Mouse (Mus musculus) lung, embryonic 16.5 days (tissue): ENCODE data around the gene Fam83d. TPM values are rescaled to one million over a fixed set of nuclear protein-coding genes. Genes with fewer than 3 reads are reported as not detected.

ENCODE experiments used
- ATAC-seq: fragments of 200-750 bp; cut with Nextera tagmentation; 2 replicates; pipeline ENCODE4 v1.8.0; 2017; ENCODE audit warnings: low read depth, mild to moderate bottlenecking, moderate library complexity
- H3K27ac ChIP-seq: fragments of 300-500 bp; sonication (generic); 2 replicates; pipeline ENCODE4 v1.5.1; 2014; ENCODE audit warnings: mild to moderate bottlenecking, control low read depth, low read length
- H3K27me3 ChIP-seq: fragments of 300-500 bp; sonication (generic); 2 replicates; pipeline ENCODE4 v1.6.1; 2014; ENCODE audit warnings: low read depth, low read length, mixed read lengths; ENCODE audit not compliant: control insufficient read depth, insufficient read depth
- H3K36me3 ChIP-seq: fragments of 300-500 bp; sonication (generic); 2 replicates; pipeline ENCODE4 v1.6.1; 2014; ENCODE audit warnings: low read length; ENCODE audit not compliant: control insufficient read depth, insufficient read depth
- H3K4me1 ChIP-seq: fragments of 300-500 bp; sonication (generic); replicated peaks from 2 replicates; pipeline ENCODE4 v1.6.1; 2014; ENCODE audit warnings: low read length, mixed read lengths; ENCODE audit not compliant: control insufficient read depth, insufficient read depth
- H3K4me2 ChIP-seq: fragments of 300-500 bp; sonication (generic); 2 replicates; pipeline ENCODE4 v1.6.1; 2014; ENCODE audit warnings: low read depth, low read length, control low read depth
- H3K4me3 ChIP-seq: fragments of 300-500 bp; sonication (generic); 2 replicates; pipeline ENCODE4 v1.5.1; 2014; ENCODE audit warnings: mild to moderate bottlenecking, low read length, control low read depth
- H3K9ac ChIP-seq: fragments of 300-500 bp; sonication (generic); 2 replicates; pipeline ENCODE4 v1.6.1; 2014; ENCODE audit warnings: low read length, control low read depth
- H3K9me3 ChIP-seq: fragments of 300-500 bp; sonication (generic); 2 replicates; pipeline ENCODE4 v1.6.1; 2016; ENCODE audit warnings: low read length; ENCODE audit not compliant: control insufficient read depth
- WGBS: fragments of 180-500 bp; shearing (Covaris S2); extraction: QIAGEN DNeasy Blood & Tissue Kit; methylation state at CpG from one replicate; pipeline ENCODE4 v1.1.7; 2014; 5-methylcytosine and 5-hydroxymethylcytosine counted together
- polyA plus RNA-seq: library from polyadenylated mRNA; unstranded; fragments of >200 nt; fragmentation: Nextera tagmentation; extraction: Ambion mirVana; gene quantifications from 2 replicates; pipeline ENCODE4 v1.2.1, GENCODE M21; 2015

The Fam83d gene
- polyA plus RNA-seq = 60.1 and 63.1 TPM in 2 replicates

DNA sequence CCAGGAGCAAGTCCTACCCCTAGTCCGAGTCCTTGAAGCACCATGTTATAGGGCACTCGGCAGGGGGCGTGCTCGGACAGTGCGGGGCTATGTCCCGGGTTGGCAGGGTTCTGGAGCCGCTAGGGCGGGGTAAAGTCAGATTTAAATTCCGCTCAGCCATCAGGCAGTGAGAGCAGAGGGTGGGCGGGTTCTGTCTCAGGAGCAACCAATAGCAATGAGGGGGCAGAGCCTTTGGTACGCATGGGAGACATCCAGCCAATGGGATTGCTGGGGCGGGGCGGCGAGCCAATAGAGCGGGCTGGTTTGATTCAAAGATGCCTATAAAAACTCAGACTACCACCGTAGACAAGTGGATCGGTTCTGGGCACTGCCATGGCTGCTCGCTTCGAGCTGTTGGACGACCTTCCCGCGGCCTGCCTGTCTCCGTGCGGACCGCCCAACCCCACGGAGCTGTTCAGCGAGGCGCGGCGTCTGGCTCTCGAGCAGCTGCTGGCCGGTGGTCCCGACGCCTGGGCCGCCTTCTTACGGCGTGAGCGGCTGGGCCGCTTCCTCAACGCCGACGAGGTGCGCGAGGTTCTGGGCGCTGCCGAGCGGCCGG lies at the start of gene Fam83d:
Gene Fam83d (plus strand): TSS at position 352 of the 598 bp plus-strand sequence.
- H3K4me1 ChIP-seq = peaks cover 37% of the 10 kb centered on the region
- peak; percentile 99 for ATAC-seq
- H3K9ac ChIP-seq = peak within 1 kb of the TSS; percentile 88
- peak within 1 kb of the TSS; percentile 88 for H3K4me3 ChIP-seq
- H3K27me3 ChIP-seq = no peaks in the 10 kb centered on the region
- H3K36me3 ChIP-seq = no peaks in the 10 kb centered on the region
- 0% methylated on average over 45 of the region's 48 CpGs for WGBS
- H3K27ac ChIP-seq = peak within 1 kb of the TSS; percentile 78
- H3K4me2 ChIP-seq = peak within 1 kb of the TSS; percentile 95
- no peaks in the 10 kb centered on the region for H3K9me3 ChIP-seq

DNA sequence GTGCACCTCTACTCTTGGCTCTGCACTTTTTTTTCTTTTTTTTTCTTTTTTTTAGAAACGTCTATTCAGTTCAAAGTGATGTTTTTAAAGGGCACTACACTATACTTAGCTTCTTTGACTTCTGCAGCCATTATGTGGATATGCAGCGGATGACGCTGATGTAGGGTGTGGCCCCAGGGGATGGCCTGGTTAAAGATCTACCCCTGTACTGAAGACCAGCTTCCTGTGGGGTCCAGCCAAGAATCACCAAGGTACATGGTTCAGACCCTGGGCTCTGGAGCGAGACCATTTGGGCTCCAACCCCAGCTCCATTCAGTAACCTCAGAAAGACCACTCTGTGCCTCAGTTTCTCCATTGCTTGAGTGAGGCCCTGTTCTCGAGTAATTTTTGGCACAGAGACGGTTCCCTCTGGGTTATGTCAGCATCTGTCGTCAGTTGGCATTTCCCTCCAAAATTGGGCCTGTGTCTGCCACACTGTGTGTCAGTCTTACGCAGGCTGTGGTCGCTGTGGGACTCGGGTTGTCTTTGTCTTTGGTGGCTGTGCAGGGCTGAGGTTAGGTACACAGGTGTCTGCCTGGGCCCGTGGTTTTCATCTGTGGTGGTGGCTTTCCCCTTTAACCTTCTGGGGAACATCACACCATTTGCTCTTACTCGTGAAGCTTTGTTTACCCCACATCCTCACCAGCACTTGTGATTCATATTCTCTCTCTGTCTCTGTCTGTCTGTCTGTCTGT lies 48.9 kb upstream of the Fam83d start:
- Histone ChIP-seq H3K36me3 (no peaks in the 10 kb centered on the region), H3K27ac (no peak overlapping the region), H3K4me3 (no peak overlapping the region), H3K4me1 (peaks cover 3% of the 10 kb centered on the region; the same call in 1 of the 2 replicates), H3K27me3 (no peaks in the 10 kb centered on the region), H3K4me2 (no peak overlapping the region), H3K9ac (no peak overlapping the region), H3K9me3 (no peaks in the 10 kb centered on the region)
- 74% methylated on average over 12 of the region's 12 CpGs for WGBS
- ATAC-seq = no peak

DNA sequence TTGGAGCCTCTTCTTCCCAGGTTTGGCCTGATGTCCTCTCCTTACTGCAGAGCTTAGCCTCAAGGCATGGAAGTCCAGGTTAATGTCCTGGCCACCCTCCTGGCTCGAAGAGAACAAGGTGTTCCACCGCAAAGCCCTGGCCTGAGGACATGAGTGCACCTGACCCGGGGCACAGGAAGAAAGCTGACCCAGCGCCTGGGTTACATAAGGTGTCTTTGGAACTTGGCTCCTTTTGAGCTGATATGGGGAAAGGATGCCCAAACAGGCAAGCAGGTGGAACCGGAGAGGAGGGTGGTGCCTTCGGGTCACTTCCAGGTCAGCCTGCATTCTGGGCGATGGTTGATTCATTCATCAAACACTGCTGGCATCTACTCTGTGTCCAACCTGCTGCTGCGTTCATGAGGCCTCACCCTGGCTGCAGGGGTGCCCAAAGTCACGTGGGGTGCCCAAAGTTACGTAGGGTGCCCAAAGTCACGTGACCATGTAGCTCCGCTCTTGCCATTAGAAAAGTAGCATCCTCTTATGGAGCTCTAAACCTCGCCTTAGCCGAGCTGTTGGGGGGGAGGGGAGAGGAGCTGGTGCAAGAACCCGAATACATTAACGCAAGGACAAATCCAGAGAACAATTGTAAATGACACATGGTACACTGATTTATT lies 47.0 kb upstream of the Fam83d start:
- no peaks in the 10 kb centered on the region for H3K36me3 ChIP-seq
- ATAC-seq = no peak
- WGBS = 65% methylated on average over 16 of the region's 16 CpGs

DNA sequence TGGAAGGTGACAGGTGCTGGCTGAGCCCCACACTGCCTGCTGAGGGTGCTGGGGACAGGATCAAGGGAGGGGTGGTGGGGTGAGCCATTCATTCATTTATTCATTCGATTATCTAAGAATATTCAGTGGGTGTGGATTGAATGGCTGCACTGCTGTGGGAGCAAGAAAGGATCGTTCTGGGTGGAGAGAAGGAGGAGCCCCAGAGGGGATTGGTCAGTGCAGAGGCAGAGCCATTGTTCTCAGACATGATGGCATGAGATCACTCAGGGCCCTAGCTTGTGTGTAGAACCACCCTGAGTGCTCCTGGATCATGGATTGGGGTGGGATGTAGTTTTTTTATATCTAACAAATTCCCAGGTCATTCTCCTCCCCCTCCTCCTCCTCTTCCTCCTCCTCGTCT lies 46.4 kb upstream of the Fam83d start:
- H3K27ac ChIP-seq = no peak overlapping the region
- H3K27me3 ChIP-seq = no peaks in the 10 kb centered on the region
- peaks cover 3% of the 10 kb centered on the region; the same call in 1 of the 2 replicates for H3K4me1 ChIP-seq
- ATAC-seq = no peak
- no peak overlapping the region for H3K4me2 ChIP-seq
- H3K9me3 ChIP-seq = no peaks in the 10 kb centered on the region
- H3K36me3 ChIP-seq = no peaks in the 10 kb centered on the region
- no peak overlapping the region for H3K4me3 ChIP-seq
- 44% methylated on average over 3 of the region's 3 CpGs for WGBS
- no peak overlapping the region for H3K9ac ChIP-seq

More for the DNA sequence above, 47.0 kb upstream of the Fam83d start:
- Histone ChIP-seq H3K9me3 (no peaks in the 10 kb centered on the region), H3K9ac (no peak overlapping the region), H3K27ac (no peak overlapping the region), H3K4me3 (no peak overlapping the region), H3K4me2 (no peak overlapping the region), H3K27me3 (no peaks in the 10 kb centered on the region), H3K4me1 (peaks cover 3% of the 10 kb centered on the region; the same call in 1 of the 2 replicates)

DNA sequence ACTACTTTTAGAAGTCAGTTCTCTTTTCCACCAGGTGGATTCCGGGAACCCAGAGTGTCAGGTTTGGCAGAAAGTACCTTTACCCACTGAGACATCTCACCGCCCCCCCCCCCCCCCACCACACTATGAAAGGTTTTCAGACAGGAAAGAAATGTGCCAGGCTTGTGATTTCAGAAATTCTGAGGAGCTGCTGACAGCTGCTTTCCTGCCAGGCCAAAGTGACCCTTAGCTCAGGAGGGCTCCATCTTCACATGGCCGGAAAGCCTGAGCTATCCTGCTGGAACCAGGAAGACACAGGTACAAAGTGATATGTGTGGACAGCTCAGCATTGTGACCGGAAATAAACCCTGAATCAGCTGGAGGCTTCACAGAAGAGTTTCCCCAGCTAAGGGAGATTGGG lies 45.8 kb upstream of the Fam83d start:
- Histone ChIP-seq H3K9me3 (no peaks in the 10 kb centered on the region), H3K36me3 (no peaks in the 10 kb centered on the region), H3K27me3 (no peaks in the 10 kb centered on the region), H3K4me1 (peaks cover 3% of the 10 kb centered on the region; the same call in 1 of the 2 replicates), H3K4me2 (no peak overlapping the region), H3K9ac (no peak overlapping the region), H3K27ac (no peak overlapping the region), H3K4me3 (no peak overlapping the region)
- WGBS = 64% methylated on average over 4 of the region's 4 CpGs
- ATAC-seq = no peak

DNA sequence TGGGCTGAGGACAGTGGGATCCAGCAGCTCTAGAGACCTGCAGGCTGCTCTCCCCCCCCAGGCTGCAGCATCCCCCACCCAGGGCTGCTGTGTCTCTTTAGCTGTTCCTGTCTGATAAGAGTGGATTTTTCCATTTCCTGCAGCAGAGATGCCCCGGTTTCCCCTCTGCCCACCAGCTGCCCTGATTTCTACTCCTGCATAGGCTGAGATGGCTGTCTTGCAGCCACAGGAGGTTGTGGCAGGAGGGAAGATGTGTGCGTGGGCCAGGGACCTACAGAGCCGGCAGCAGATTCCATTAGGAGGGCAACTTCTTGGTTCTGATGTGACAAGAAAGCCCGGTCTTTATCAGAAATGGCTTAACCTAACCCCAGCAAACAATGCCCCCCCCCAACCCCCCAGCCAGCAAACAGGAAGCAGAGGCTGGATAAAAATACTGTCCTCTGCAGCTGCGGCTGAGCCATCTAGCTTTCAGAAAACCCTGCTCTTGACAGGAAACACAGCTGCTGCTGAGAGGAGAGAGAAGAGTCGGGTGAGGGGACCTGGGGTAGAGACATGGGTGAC lies 44.8 kb upstream of the Fam83d start:
- Histone ChIP-seq H3K9me3 (no peaks in the 10 kb centered on the region), H3K4me3 (no peak overlapping the region), H3K4me2 (no peak overlapping the region), H3K4me1 (peaks cover 3% of the 10 kb centered on the region; the same call in 1 of the 2 replicates), H3K9ac (no peak overlapping the region), H3K27me3 (no peaks in the 10 kb centered on the region), H3K36me3 (no peaks in the 10 kb centered on the region), H3K27ac (peak overlapping the region; percentile 46)
- ATAC-seq = peak; percentile 42
- 17% methylated on average over 6 of the region's 6 CpGs for WGBS

DNA sequence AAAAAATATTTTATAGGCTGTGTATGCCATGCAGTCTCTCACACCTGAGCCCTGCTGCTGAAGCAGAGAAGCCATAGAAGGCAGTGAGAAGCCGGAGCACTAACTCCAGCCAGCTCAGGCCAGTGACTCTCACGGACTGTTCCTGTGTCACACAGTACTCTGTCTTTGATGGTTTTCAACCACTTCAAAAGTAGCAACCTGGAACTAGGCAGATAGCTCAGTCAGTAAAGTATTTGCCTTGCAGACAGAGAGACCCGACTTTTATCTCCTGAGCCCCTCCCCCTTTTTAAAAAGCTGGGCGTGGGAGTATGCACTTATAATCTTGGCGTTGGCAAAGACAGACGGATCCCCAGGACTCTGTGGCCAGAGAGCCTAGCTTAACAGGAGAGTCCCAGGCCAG lies 44.1 kb upstream of the Fam83d start:
- Histone ChIP-seq H3K9ac (no peak overlapping the region), H3K27me3 (no peaks in the 10 kb centered on the region), H3K4me1 (peaks cover 3% of the 10 kb centered on the region; the same call in 1 of the 2 replicates), H3K4me2 (no peak overlapping the region), H3K27ac (peak overlapping the region; percentile 46; the same call in 1 of the 2 replicates), H3K9me3 (no peaks in the 10 kb centered on the region), H3K36me3 (no peaks in the 10 kb centered on the region), H3K4me3 (no peak overlapping the region)
- ATAC-seq = no peak
- 11% methylated on average over 6 of the region's 6 CpGs for WGBS

DNA sequence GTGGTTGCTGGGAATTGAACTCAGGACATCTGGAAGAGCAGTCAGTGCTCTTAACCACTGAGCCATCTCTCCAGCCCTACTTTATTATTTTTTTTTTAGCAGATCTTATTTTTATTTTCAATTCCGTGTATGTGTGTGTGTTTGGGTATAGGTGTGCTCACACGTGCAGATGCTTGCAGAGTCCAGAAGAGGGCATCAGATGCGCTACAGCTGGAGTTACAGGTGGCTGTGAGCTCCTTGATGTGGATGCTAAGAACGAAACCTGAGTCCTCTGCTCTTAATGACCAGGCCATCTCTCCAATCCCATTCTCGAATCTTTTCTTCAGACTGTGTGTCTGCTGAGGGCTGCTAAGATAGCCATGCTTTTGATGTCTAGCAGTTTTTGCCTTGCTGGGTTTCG lies 41.6 kb upstream of the Fam83d start:
- ATAC-seq = no peak
- no peak overlapping the region for H3K4me3 ChIP-seq
- no peaks in the 10 kb centered on the region for H3K9me3 ChIP-seq
- 67% methylated on average over 6 of the region's 6 CpGs for WGBS
- H3K4me1 ChIP-seq = peaks cover 3% of the 10 kb centered on the region; the same call in 1 of the 2 replicates
- no peaks in the 10 kb centered on the region for H3K27me3 ChIP-seq
- no peak overlapping the region for H3K27ac ChIP-seq
- H3K4me2 ChIP-seq = no peak overlapping the region
- no peaks in the 10 kb centered on the region for H3K36me3 ChIP-seq
- no peak overlapping the region for H3K9ac ChIP-seq
